Mouse (Mus musculus) left cerebral cortex, postnatal 36 days (tissue): ENCODE measurements at regions not wholly inside any gene's neighbourhood (a gene's known extent, or its start where the extent isn't known, plus 50 kb on each side); places are given as distances from the start of the nearest gene placed in this dataset.

ENCODE experiments used
- DNase-seq, 2 experiments: peaks; one replicate each; pipeline ENCODE4 v3.0.0; 2021 to 2022; ENCODE audit warnings: low spot score in 2 of 2, mixed read lengths in 1 of 2
- intact Hi-C: fragments of 180-260 bp; cut with DNase I; formaldehyde crosslinking; loops from one replicate; pipeline ENCODE4 v1.15.1; 2025

DNA sequence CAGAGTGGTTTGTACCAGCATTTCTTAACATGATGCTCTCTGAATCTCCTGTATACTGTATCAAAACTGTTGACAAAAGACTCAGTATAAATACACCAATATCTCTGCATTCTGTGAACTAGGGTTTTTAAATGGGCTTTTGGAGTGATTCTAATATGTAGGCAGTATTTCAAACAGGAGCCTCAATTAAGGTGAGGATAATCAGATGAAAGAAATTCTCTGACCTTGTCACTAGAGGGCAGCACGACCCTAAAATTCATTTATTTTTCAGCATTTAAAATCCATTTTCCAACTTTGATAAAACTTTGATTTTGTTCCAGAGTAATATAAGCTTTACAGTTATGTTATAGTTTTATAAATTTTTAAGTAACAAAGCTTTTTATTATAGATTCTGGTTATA lies 114.5 kb downstream of the Rfx6 start:
- DNase-seq = no peak
- intact Hi-C loops = loop anchor here (5.0 kb wide), 2 partner anchors 280 to 595 kb away; partner anchors contain the start of gene Nepn

DNA sequence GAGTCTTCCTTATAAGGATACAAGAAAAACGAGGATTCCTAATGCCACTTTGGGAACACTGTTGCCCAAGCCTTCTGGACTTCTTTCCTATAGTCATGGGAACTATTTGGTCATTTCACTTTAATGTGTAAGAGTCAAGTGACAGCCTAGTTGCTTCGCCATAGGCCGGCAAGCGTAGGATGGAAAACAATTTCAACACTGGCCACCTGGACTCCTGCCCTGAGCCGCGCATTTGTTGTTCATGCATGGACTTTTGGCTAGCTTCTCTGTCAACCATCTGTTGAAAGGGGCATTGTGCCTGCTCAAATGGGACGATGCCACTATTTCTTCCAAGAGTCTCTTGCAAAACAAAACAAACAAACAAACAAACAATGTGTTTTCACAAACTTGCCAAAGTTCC lies 116.3 kb downstream of the Rfx6 start:
- intact Hi-C loops = loop anchor here (5.0 kb wide), 2 partner anchors 278 to 593 kb away; partner anchors contain the start of gene Nepn
- DNase-seq = no peak

DNA sequence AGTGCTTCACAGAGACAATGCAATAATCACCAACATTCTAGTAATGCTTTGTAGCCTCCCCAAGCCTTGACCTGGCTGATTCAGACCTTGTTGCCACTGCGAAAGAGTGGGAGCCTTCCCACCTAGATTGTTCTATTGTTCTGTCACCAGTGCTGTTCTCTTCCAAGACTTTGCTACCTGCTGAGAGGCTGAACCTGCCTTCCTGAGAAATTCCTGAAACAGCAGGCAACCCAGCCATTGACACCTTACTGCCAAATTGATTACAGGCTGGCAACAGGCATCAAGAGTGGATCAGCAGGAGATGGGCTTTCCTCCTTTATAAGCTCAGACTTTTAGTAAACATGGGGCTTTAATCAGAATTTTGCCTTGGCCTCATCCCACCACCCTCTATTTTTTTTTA lies 139.1 kb downstream of the Rfx6 start:
- intact Hi-C loops = no loop called here
- no peak for DNase-seq

DNA sequence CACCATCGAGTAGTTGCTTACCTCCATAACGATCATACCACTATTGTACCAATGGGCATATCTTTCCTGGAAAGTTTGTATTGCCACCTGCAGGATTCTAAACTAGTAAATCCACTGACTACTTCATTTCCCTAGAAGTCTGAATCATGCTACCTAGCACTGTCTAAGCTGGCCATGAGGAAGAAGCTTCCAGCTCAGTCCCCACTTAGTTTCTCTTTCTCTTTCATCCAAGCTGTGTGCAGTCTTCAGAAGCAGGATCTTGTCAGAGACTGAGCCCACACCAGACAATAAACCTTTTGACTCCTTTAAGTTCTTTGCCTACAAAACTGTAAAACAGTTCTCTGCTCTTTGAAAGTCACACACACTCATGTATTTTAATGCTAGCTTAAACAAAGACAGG lies 146.3 kb downstream of the Rfx6 start:
- intact Hi-C loops = no loop called here
- no peak for DNase-seq

DNA sequence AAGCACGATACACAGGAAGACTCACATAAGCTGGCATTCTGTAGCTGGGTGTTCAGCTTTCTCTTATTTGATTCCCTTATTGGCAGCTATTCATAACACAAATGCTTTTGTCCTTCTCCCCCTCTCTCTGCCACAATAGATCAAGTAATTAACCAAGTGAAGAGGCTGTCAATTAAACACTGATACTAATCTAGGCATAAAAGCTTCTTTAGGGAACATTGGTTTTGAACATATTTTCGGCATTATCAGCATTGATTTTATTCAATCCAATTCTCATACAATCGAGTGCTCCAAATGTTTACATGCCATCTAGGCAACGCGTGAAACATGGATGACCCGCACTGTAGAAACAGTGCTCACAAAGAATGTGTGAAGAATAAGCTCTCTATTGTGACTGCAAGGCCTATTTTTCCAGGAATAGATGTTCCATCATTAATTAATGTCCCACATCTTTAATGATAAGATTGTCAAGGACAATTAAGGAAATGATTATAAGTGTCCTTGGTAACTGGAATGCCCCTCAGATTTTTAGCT lies 148.9 kb downstream of the Rfx6 start:
- intact Hi-C loops = no loop called here
- no peak for DNase-seq

DNA sequence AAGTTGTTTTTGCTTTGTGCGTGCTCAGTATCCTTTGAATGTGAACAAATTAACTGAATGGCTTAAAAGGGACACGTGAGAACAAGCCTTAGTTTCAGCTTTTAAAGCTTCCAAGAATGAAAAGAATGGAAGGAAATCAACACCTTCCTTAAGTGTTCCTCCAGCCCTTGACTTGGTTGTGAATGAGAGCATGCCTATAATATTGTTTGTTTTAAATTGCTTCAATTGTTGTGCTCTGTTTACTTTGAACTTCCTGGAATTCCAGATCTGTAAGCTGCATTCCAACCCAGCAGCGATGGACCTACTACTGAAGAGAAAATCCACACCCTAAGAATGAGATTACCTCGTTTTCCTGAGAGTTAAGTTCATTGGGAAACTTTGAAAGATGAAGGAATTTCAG lies 154.9 kb downstream of the Rfx6 start:
- DNase-seq = no peak
- intact Hi-C loops = no loop called here

DNA sequence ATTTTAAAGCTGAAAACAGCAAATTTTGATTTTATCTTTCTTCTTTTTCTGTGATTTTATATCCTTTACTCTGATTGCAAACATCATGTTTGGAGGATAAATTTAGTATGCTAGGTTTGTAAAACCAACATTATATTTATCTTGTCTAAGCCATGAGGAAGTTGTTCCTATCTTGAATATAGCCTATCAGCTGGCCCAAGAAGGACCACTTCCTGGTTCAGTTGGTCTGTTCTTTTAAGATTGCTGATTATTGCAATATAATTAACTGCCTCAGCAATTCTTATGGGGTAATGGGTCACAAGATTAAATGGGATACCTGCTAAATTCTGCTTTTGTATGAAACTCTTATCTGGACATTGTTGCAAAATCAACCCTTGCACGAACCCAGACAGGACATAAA lies 165.5 kb downstream of the Rfx6 start:
- DNase-seq = no peak
- intact Hi-C loops = no loop called here

DNA sequence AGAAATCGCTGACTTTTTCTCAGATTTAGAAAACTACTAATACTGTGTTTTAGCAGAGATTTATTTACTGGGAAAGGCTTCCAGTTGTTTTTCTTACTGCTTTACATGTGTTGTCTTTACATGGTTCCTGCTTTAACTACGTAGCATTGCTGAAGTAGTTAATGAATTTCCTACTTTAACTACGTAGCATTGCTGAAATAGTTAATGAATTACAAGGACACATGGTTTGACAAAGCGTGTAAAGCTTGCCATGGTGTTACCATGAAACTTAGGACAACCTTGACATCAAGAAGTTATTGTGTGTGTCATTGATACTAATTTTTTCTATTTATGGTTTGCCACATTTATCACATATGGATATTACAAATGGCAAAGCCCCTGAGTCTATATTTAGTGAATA lies 168.7 kb downstream of the Rfx6 start:
- intact Hi-C loops = no loop called here
- DNase-seq = no peak

DNA sequence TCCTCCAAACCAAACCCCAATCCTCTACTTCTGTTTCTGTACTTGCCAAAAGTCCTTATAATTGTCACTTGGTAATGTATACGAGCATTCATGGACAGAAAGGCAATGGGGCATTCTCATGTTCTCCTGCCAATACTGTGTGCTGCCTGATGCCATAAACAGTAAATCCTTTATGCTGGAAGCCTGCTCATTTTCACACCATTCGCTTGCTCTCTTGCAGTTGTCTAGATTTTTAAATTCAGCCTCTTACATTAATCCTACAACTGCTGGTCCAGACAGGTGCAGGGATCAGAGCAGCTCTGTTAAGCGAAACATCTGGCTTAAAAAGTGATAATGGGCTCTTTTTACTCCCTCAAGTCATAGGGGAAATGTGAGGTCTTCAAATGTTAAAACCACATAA lies 152.9 kb upstream of the Vgll2 start:
- DNase-seq = no peak
- intact Hi-C loops = no loop called here

DNA sequence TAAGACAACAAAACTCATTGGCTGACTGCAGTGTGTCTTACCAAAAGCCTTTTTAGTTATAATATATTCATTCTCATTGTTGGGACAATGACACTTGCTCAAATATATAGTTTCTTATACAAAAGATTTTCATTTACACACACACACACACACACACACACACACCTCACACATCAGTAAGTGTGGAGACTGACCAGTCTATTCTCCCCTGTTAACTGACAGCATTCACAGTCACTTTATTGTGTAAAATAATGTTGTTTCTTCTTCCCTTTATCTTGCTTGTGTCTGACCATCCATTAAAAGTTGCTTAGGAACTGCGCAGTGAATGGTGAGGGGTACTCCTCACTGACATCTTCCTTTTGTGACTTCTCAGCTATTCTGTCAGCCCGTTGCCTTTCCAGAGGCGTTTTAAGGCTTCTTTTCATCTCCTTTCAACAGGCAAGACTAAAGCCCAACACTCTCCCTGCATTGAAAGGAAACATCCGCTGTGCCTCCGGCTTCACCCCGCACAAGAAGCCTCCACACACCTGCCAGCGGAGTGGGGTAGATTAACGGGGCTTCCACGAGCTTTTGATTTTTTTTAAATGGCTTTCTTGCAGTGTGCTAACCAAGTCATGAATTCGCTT lies 111.1 kb upstream of the Vgll2 start:
- intact Hi-C loops = no loop called here
- no peak for DNase-seq

DNA sequence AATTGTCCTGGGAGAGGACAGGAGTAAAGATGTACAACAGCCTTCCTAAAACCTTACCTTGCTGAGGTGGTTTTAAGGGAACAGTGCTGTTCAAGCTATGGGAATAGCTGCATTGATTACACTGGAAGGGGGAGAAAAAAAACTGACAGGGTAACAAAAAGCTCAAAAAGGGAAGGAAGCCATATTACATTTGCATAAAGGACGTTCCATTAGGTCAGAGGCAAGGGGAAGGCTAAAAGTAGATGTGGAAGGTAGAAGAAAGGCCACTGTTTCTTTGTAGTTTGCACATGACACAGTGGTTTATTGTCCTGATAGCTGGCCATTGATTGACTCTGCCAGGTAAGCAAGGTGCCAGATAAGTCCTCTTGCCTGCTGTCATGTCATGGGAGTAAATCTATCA lies 110.2 kb upstream of the Vgll2 start:
- DNase-seq = no peak
- intact Hi-C loops = no loop called here

DNA sequence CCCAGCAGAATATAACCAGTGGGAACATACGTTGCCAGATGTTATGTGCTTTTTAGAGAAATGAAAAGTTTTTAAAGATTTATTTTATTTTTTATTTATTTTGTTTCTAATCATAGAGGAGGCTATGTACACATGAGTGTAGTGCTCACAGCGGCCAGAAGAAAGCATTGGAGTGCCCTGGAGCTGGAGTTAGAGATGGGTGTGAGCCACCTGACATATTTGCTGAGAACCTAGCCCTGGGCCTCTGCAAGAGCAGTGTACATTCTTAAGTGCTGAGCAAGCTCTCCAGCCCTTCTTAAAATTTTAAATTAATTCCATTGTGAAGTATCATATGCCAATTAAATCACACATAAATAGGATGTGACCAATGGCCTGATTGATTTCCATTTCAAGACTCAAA lies 95.7 kb upstream of the Vgll2 start:
- no peak for DNase-seq
- intact Hi-C loops = no loop called here

DNA sequence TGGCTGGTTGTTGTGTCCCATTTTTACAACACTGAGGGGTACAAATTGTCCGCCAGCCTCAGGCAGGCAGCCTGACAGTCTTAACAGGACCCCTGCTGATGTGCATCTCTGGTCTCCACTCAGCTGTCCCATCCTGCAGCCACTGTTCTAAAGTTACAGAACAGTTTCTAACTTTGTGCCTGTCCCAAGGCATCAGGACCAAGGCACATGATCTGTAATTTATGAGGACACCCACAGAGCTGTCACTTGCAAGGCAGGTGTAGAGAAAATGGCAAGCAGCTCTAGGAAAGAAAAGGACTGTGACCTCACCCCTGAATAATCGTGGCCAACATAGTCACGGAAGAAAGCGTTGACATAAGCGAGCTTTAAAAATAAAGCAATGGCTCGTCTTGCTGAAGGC lies 93.0 kb upstream of the Vgll2 start:
- DNase-seq = no peak
- intact Hi-C loops = no loop called here

DNA sequence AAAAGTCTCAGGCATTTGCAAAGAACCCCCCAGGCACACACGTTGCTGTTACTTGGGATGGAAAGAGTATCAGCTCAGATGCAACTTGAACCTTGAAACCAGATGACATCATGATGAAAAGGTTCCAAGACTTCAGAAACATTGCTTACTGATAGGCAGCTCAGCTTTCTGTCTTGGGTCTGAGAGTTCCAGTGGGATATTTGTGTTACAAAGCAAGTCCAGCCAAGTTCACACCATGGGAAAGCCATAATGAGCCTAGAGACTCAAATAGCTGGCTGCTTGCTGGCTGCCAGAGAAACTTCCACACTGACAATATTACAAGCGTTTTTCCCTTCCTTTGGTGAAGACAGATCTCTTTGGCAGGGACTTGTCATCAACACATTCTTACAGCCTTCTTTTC lies 92.0 kb upstream of the Vgll2 start:
- DNase-seq = no peak
- intact Hi-C loops = no loop called here

DNA sequence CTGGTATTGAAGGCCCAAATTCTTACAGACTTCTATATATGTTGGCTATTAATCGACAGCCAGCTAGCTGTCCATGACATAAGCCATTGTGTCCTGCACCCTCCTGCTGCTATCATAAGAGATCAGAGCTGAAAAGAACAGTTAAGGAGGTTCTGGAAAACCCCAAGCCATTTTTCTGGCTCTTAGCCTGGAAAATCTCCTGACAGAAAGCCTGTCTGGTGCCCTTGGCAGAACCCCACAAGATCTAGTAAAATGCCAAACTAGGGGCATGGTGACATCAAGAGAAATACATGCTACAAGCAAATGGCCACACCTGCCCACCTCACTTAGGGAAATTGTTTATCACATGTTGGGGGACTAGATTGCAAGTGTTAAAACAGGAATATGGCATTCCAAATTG lies 91.6 kb upstream of the Vgll2 start:
- intact Hi-C loops = no loop called here
- no peak for DNase-seq

DNA sequence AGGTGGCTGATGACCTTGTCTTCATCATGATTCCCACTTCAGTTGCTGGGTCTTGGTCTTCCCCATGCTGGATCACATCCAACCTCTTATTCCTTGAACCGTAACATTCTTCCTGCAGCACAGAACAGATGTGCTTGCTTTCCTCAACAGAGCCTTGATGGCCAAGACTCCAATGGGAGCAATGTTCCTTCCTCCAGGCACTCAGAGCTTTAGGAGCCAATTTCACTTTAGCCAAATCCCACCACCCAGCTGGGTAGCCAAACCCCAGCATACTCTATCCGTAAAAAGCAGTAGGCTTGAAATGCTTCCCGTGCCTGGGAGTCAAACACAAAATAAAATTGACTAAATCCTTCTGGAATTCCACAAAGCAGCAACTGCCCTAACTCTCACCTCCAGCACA lies 86.8 kb upstream of the Vgll2 start:
- DNase-seq = no peak
- intact Hi-C loops = no loop called here

DNA sequence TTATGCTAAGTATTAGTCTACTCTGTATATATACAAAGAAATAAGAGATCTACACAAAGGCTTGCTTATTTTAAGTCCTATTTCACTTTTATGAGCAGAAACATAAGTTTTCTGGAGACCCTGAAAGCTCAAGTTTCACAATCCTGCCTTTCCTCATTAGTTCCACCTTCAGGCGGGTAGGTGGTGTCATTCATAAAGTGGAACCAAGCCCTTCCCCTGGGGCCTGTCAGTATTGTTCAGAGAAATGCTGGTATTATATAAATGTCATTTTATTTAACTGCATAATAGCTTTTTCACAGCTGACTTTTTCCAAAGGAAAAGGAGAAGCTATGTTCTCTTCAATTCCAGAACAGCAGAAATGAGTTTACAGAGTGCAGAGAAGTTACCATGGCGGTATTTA lies 81.1 kb upstream of the Vgll2 start:
- intact Hi-C loops = no loop called here
- no peak for DNase-seq

DNA sequence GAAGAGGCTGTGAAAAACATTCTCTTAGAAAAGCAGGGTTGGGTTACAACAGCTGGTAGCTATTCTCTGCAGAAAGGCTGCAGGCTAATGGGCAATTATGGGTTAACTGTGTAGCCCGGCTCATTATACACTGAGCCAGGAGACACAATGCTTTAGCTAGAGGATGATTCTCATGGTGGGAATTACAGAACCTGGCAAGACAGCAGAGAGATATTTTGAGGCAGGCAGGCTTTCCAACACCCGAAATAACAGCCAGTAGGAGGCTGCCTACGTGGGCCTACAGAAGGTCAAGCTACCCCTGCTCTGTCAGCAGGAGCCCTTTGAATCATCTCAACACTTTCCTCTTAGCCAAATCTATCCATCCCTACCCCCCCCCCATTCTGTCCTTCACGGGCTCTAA lies 76.6 kb upstream of the Vgll2 start:
- intact Hi-C loops = no loop called here
- peak; percentile 4 to 11 for DNase-seq

DNA sequence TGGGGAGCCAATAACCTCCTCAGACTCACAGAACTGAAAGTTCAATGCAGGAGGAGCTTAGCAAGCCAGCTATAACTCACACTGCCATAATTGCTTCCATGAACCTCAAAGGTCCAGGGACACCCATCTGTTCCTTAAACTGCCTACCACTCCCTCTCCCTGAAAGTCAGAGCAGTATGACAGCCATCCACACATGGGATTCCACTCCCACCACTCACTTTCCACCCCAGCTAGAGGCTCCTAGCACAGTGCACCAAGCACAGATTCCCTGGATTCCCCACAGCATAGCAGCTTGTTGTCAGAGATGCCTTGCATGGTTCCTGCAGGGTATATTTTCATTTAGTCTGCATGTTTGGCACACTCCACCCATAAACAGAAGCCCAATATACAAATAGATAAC lies 76.1 kb upstream of the Vgll2 start:
- DNase-seq = no peak
- intact Hi-C loops = no loop called here

DNA sequence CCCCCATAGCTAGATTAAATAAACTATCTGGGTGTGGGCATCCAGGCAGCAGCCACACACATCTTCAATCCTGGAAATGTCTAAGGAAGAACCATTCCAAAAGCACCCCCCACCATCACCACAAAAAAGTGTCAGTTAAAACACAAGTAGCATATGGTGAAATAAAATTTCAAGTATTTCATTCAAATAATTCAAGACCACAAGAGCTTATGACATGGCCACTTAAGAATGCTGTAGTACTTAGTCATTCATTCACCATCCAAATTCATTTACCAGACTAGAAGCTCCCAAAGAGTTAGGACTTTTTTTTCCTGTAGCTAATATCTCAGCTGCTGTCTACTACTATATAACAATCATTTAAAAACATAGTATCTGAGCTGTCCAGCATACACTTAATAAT lies 75.4 kb upstream of the Vgll2 start:
- no peak for DNase-seq
- intact Hi-C loops = no loop called here

DNA sequence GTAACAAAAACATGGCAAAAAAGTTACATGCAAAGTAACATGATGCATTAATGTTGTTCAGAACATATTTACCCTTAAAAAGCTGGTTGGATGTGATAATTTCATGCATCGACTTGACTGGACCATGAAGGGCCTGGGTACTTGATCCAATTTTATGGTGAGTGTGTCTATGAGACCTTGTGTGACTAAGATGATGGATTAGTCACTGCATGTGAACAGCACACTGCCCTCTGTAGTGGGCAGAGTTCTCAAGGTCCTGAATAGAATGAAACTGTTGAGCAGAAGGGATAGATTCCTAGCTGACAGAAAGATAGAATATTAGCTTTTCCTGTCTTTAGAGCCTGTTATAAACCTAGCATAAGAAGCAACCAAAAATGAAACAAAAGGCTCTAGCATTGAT lies 72.3 kb upstream of the Vgll2 start:
- DNase-seq = no peak
- intact Hi-C loops = no loop called here

DNA sequence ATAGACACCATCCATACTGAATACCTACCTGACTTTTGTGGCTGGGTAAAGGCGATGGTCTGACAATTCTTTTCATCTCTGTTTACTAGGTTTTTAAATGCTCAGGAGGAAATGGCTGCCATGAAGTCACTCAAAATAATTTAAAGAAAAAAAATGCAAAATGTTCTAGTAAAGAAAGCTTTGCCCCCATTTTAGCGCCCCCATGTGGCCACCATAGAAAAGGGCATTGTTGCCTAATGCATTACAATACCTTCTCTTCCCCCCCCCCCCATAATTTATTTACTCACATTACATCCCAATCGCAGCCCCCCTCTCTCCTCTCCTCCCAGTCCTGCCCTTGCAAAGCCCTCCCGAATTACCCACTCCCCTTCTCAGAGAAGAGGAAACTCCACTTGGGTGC lies 70.3 kb upstream of the Vgll2 start:
- intact Hi-C loops = no loop called here
- DNase-seq = no peak
